Mouse (Mus musculus) embryonic facial prominence, embryonic 13.5 days (tissue): Measurements from ENCODE around the gene Cpne4. TPM values are rescaled to one million over a fixed set of nuclear protein-coding genes. Genes with fewer than 3 reads are reported as not detected.

Experiments
- ATAC-seq: fragments of 200-750 bp; cut with Nextera tagmentation; 2 replicates; pipeline ENCODE4 v1.8.0; 2017; ENCODE audit warnings: low read depth; ENCODE audit not compliant: insufficient number of reproducible peaks, insufficient read depth, low FRiP score, low TSS enrichment
- H3K27ac ChIP-seq: fragments of 300-500 bp; sonication (generic); 2 replicates; pipeline ENCODE4 v1.5.1; 2015; ENCODE audit warnings: moderate library complexity, mild to moderate bottlenecking, inconsistent platforms
- H3K27me3 ChIP-seq: fragments of 300-500 bp; sonication (generic); 2 replicates; pipeline ENCODE4 v1.6.1; 2015; ENCODE audit warnings: mild to moderate bottlenecking, inconsistent platforms
- H3K36me3 ChIP-seq: fragments of 300-500 bp; sonication (generic); 2 replicates; pipeline ENCODE4 v1.6.1; 2015; ENCODE audit warnings: mild to moderate bottlenecking, inconsistent platforms
- H3K4me1 ChIP-seq: fragments of 300-500 bp; sonication (generic); 2 replicates; pipeline ENCODE4 v1.6.1; 2015; ENCODE audit warnings: inconsistent platforms
- H3K4me2 ChIP-seq: fragments of 300-500 bp; sonication (generic); 2 replicates; pipeline ENCODE4 v1.6.1; 2015; ENCODE audit warnings: moderate library complexity, mild to moderate bottlenecking, inconsistent platforms
- H3K4me3 ChIP-seq: fragments of 300-500 bp; sonication (generic); 2 replicates; pipeline ENCODE4 v1.5.1; 2015; ENCODE audit warnings: mild to moderate bottlenecking, inconsistent platforms
- H3K9ac ChIP-seq: fragments of 300-500 bp; sonication (generic); 2 replicates; pipeline ENCODE4 v1.6.1; 2015; ENCODE audit warnings: mild to moderate bottlenecking, inconsistent platforms
- H3K9me3 ChIP-seq: fragments of 300-500 bp; sonication (generic); 2 replicates; pipeline ENCODE4 v1.6.1; 2016; ENCODE audit warnings: inconsistent platforms
- WGBS: fragments of 180-500 bp; shearing (Covaris S2); methylation state at CpG from one replicate; pipeline ENCODE4 v1.1.7; 2015; ENCODE audit warnings: mixed read lengths; 5-methylcytosine and 5-hydroxymethylcytosine counted together
- polyA plus RNA-seq: library from polyadenylated mRNA; unstranded; fragments of >200 nt; fragmentation: Nextera tagmentation; extraction: Ambion mirVana; gene quantifications from 2 replicates; pipeline ENCODE4 v1.2.1, GENCODE M21; 2015

Cpne4 gene
- polyA plus RNA-seq, 1 experiment from 2014 or later = 1.6 TPM

GRCm38 (mm10) chr9:104693145-104693544 is 146.1 kb downstream of the Cpne4 start:
- H3K36me3 ChIP-seq = no peaks in the 10 kb centered on the region
- H3K27me3 ChIP-seq = no peaks in the 10 kb centered on the region
- H3K9ac ChIP-seq = no peak overlapping the region
- no peak overlapping the region for H3K4me2 ChIP-seq
- H3K9me3 ChIP-seq = no peaks in the 10 kb centered on the region
- no peak for ATAC-seq
- no peaks in the 10 kb centered on the region for H3K4me1 ChIP-seq
- 56% methylated on average over 2 of the region's 2 CpGs for WGBS
- H3K27ac ChIP-seq = no peak overlapping the region
- no peak overlapping the region for H3K4me3 ChIP-seq

- WGBS = 83% methylated on average over 5 of the region's 5 CpGs
Observed at GRCm38 (mm10) chr9:104710831-104711230, 163.7 kb downstream of the Cpne4 start.

GRCm38 (mm10) chr9:104725311-104725710 is 178.2 kb downstream of the Cpne4 start:
- Histone ChIP-seq H3K27ac (no peak overlapping the region), H3K4me2 (no peak overlapping the region), H3K36me3 (no peaks in the 10 kb centered on the region), H3K9me3 (0 out of 2 replicates have a peak, but pooled peaks cover 6% of the 10 kb centered on the region), H3K9ac (no peak overlapping the region), H3K4me1 (no peaks in the 10 kb centered on the region), H3K4me3 (no peak overlapping the region), H3K27me3 (no peaks in the 10 kb centered on the region)
- 84% methylated on average over 2 of the region's 2 CpGs for WGBS
- no peak for ATAC-seq

More at GRCm38 (mm10) chr9:104710831-104711230, 163.7 kb downstream of the Cpne4 start:
- Histone ChIP-seq H3K36me3 (no peaks in the 10 kb centered on the region), H3K27ac (no peak overlapping the region), H3K27me3 (no peaks in the 10 kb centered on the region), H3K4me1 (no peaks in the 10 kb centered on the region), H3K4me3 (no peak overlapping the region), H3K4me2 (no peak overlapping the region), H3K9me3 (no peaks in the 10 kb centered on the region), H3K9ac (no peak overlapping the region)
- ATAC-seq = no peak

GRCm38 (mm10) chr9:104742661-104743380 is 195.7 kb downstream of the Cpne4 start:
- Histone ChIP-seq H3K4me3 (no peak overlapping the region), H3K9me3 (no peaks in the 10 kb centered on the region), H3K36me3 (no peaks in the 10 kb centered on the region), H3K27ac (no peak overlapping the region), H3K9ac (no peak overlapping the region), H3K4me1 (no peaks in the 10 kb centered on the region), H3K27me3 (no peaks in the 10 kb centered on the region), H3K4me2 (no peak overlapping the region)
- no peak for ATAC-seq
- WGBS = 69% methylated on average over 14 of the region's 14 CpGs

- Histone ChIP-seq H3K4me1 (peaks cover 8% of the 10 kb centered on the region; the same call in 1 of the 2 replicates), H3K27me3 (no peaks in the 10 kb centered on the region), H3K9me3 (no peaks in the 10 kb centered on the region), H3K27ac (no peak overlapping the region), H3K4me3 (no peak overlapping the region), H3K4me2 (peak overlapping the region; percentile 23; the same call in 1 of the 2 replicates), H3K9ac (no peak overlapping the region), H3K36me3 (no peaks in the 10 kb centered on the region)
- no peak for ATAC-seq
- 53% methylated on average over 14 of the region's 14 CpGs for WGBS
Observed at GRCm38 (mm10) chr9:104755519-104755918, 208.4 kb downstream of the Cpne4 start.

GRCm38 (mm10) chr9:104760031-104760430 is 212.9 kb downstream of the Cpne4 start:
- WGBS = 86% methylated on average over 7 of the region's 7 CpGs
- Histone ChIP-seq H3K27me3 (no peaks in the 10 kb centered on the region), H3K36me3 (no peaks in the 10 kb centered on the region), H3K4me2 (no peak overlapping the region), H3K4me3 (no peak overlapping the region), H3K27ac (no peak overlapping the region), H3K9ac (no peak overlapping the region), H3K4me1 (peaks cover 8% of the 10 kb centered on the region; the same call in 1 of the 2 replicates), H3K9me3 (no peaks in the 10 kb centered on the region)
- ATAC-seq = no peak

GRCm38 (mm10) chr9:104776198-104776815 is 229.2 kb downstream of the Cpne4 start:
- Histone ChIP-seq H3K4me1 (no peaks in the 10 kb centered on the region), H3K4me2 (no peak overlapping the region), H3K27ac (no peak overlapping the region), H3K9ac (no peak overlapping the region), H3K36me3 (no peaks in the 10 kb centered on the region), H3K27me3 (no peaks in the 10 kb centered on the region), H3K4me3 (no peak overlapping the region), H3K9me3 (no peaks in the 10 kb centered on the region)
- no peak for ATAC-seq
- 90% methylated on average over 7 of the region's 7 CpGs for WGBS

- WGBS = 62% methylated on average over 3 of the region's 3 CpGs
Observed at GRCm38 (mm10) chr9:104777135-104777534, 230.0 kb downstream of the Cpne4 start.

GRCm38 (mm10) chr9:104777780-104778179 is 230.7 kb downstream of the Cpne4 start:
- Histone ChIP-seq H3K9me3 (no peaks in the 10 kb centered on the region), H3K27me3 (no peaks in the 10 kb centered on the region), H3K27ac (no peak overlapping the region), H3K9ac (no peak overlapping the region), H3K4me3 (no peak overlapping the region), H3K36me3 (no peaks in the 10 kb centered on the region), H3K4me1 (no peaks in the 10 kb centered on the region), H3K4me2 (no peak overlapping the region)
- no peak for ATAC-seq
- 69% methylated on average over 5 of the region's 5 CpGs for WGBS

More at GRCm38 (mm10) chr9:104777135-104777534, 230.0 kb downstream of the Cpne4 start:
- no peak for ATAC-seq
- H3K4me2 ChIP-seq = no peak overlapping the region
- no peak overlapping the region for H3K9ac ChIP-seq
- no peak overlapping the region for H3K4me3 ChIP-seq
- no peaks in the 10 kb centered on the region for H3K27me3 ChIP-seq
- H3K4me1 ChIP-seq = no peaks in the 10 kb centered on the region
- no peaks in the 10 kb centered on the region for H3K36me3 ChIP-seq
- no peak overlapping the region for H3K27ac ChIP-seq
- H3K9me3 ChIP-seq = no peaks in the 10 kb centered on the region

- H3K9me3 ChIP-seq = no peaks in the 10 kb centered on the region
- no peak overlapping the region for H3K9ac ChIP-seq
- no peaks in the 10 kb centered on the region for H3K36me3 ChIP-seq
- no peaks in the 10 kb centered on the region for H3K27me3 ChIP-seq
- no peak for ATAC-seq
- no peak overlapping the region for H3K4me3 ChIP-seq
- H3K4me2 ChIP-seq = no peak overlapping the region
- WGBS = 15% methylated on average over 2 of the region's 2 CpGs
- H3K4me1 ChIP-seq = 0 out of 2 replicates have a peak, but pooled peaks cover 4% of the 10 kb centered on the region
- no peak overlapping the region for H3K27ac ChIP-seq
Observed at GRCm38 (mm10) chr9:104796601-104797000, 249.5 kb downstream of the Cpne4 start.

GRCm38 (mm10) chr9:104804776-104805175 is 257.7 kb downstream of the Cpne4 start:
- H3K4me3 ChIP-seq = no peak overlapping the region
- H3K27me3 ChIP-seq = no peaks in the 10 kb centered on the region
- no peak overlapping the region for H3K4me2 ChIP-seq
- H3K9me3 ChIP-seq = no peaks in the 10 kb centered on the region
- no peak overlapping the region for H3K27ac ChIP-seq
- H3K4me1 ChIP-seq = 0 out of 2 replicates have a peak, but pooled peaks cover 5% of the 10 kb centered on the region
- H3K36me3 ChIP-seq = no peaks in the 10 kb centered on the region
- no peak overlapping the region for H3K9ac ChIP-seq
- no peak for ATAC-seq
- 84% methylated on average over 4 of the region's 4 CpGs for WGBS

GRCm38 (mm10) chr9:104814681-104815080 is 267.6 kb downstream of the Cpne4 start:
- ATAC-seq = no peak
- H3K36me3 ChIP-seq = no peaks in the 10 kb centered on the region

More at GRCm38 (mm10) chr9:104814681-104815080, 267.6 kb downstream of the Cpne4 start:
- Histone ChIP-seq H3K9ac (no peak overlapping the region), H3K27me3 (no peaks in the 10 kb centered on the region), H3K4me2 (no peak overlapping the region), H3K4me3 (no peak overlapping the region), H3K9me3 (no peaks in the 10 kb centered on the region), H3K4me1 (no peaks in the 10 kb centered on the region), H3K27ac (no peak overlapping the region)
- 91% methylated on average over 2 of the region's 2 CpGs for WGBS
